Mouse (Mus musculus): ENCODE results near the gene Syce1.
"Not testable (repeated sequence)": the region's sequence is repeated elsewhere in the genome, so short reads cannot be mapped to it uniquely, and the experiment has no call there.

Syce1 gene

GRCm38 (mm10) chr7:140765391-140765790, 22.3 kb downstream of the Syce1 start:
- DNase-seq, result not testable (repeated sequence)

- no peak for DNase-seq
Measured at GRCm38 (mm10) chr7:140763447-140764020, 24.1 kb downstream of the Syce1 start, which contains the start of gene Cyp2e1. Gene Cyp2e1, plus strand, starts transcription at chr7:140763739.

- DNase-seq, result no peak
Measured at GRCm38 (mm10) chr7:140760647-140761046, 27.0 kb downstream of the Syce1 start.

GRCm38 (mm10) chr7:140756151-140756854, 31.3 kb downstream of the Syce1 start:
- DNase-seq, result peak; percentile 15

- DNase-seq, result no peak
Measured at GRCm38 (mm10) chr7:140754556-140754955, 33.1 kb downstream of the Syce1 start.

GRCm38 (mm10) chr7:140748827-140749160, 38.9 kb downstream of the Syce1 start:
- no peak for DNase-seq

- DNase-seq, result peak; percentile 34
Measured at GRCm38 (mm10) chr7:140748116-140748826, 39.4 kb downstream of the Syce1 start.

- DNase-seq, result no peak
Measured at GRCm38 (mm10) chr7:140747402-140747801, 40.2 kb downstream of the Syce1 start.

- DNase-seq, result no peak
Measured at GRCm38 (mm10) chr7:140733162-140733561, 54.5 kb downstream of the Syce1 start.
